Mouse (Mus musculus) neural tube, embryonic 11.5 days (tissue): Measurements from ENCODE around the gene Crtac1. TPM values are rescaled to one million over a fixed set of nuclear protein-coding genes. Genes with fewer than 3 reads are reported as not detected.

ENCODE experiments used
- ATAC-seq: fragments of 200-750 bp; cut with Nextera tagmentation; 2 replicates; pipeline ENCODE4 v1.8.0; 2017; ENCODE audit warnings: moderate number of reproducible peaks, mild to moderate bottlenecking, moderate TSS enrichment, moderate library complexity; ENCODE audit not compliant: insufficient read depth, low FRiP score, low TSS enrichment
- DNase-seq: peaks from one replicate; pipeline ENCODE4 v3.0.0-alpha.2; 2015; ENCODE audit warnings: low spot score
- H3K27ac ChIP-seq: fragments of 300-500 bp; sonication (generic); 2 replicates; pipeline ENCODE4 v1.5.1; 2014; ENCODE audit warnings: low read depth, mild to moderate bottlenecking, low read length
- H3K27me3 ChIP-seq: fragments of 300-500 bp; sonication (generic); 2 replicates; pipeline ENCODE4 v1.6.1; 2014; ENCODE audit warnings: mild to moderate bottlenecking, low read length, mixed read lengths; ENCODE audit not compliant: control insufficient read depth, insufficient read depth
- H3K36me3 ChIP-seq: fragments of 300-500 bp; sonication (generic); 2 replicates; pipeline ENCODE4 v1.6.1; 2014; ENCODE audit warnings: mild to moderate bottlenecking, low read length, moderate library complexity, mixed read lengths; ENCODE audit not compliant: control insufficient read depth, insufficient read depth
- H3K4me1 ChIP-seq: fragments of 300-500 bp; sonication (generic); 2 replicates; pipeline ENCODE4 v1.6.1; 2014; ENCODE audit warnings: low read length, mixed read lengths; ENCODE audit not compliant: control insufficient read depth, insufficient read depth
- H3K4me2 ChIP-seq: fragments of 300-500 bp; sonication (generic); 2 replicates; pipeline ENCODE4 v1.6.1; 2014; ENCODE audit warnings: low read depth, mild to moderate bottlenecking, moderate library complexity
- H3K4me3 ChIP-seq: fragments of 300-500 bp; sonication (generic); 2 replicates; pipeline ENCODE4 v1.5.1; 2014; ENCODE audit warnings: low read depth, low read length
- H3K9ac ChIP-seq: fragments of 300-500 bp; sonication (generic); 2 replicates; pipeline ENCODE4 v1.6.1; 2014; ENCODE audit warnings: mild to moderate bottlenecking, low read length
- H3K9me3 ChIP-seq: fragments of 300-500 bp; sonication (generic); 2 replicates; pipeline ENCODE4 v1.6.1; 2016; ENCODE audit warnings: low read length; ENCODE audit not compliant: control insufficient read depth
- WGBS: fragments of 180-500 bp; shearing (Covaris S2); extraction: QIAGEN DNeasy Blood & Tissue Kit; methylation state at CpG from one replicate; pipeline ENCODE4 v1.1.7; 2014; 5-methylcytosine and 5-hydroxymethylcytosine counted together
- polyA plus RNA-seq: library from polyadenylated mRNA; unstranded; fragments of >200 nt; fragmentation: Nextera tagmentation; extraction: Ambion mirVana; gene quantifications from 2 replicates; pipeline ENCODE4 v1.2.1, GENCODE M21; 2014

Gene Crtac1
- polyA plus RNA-seq, 1 experiment from 2014 or later = 35.0 TPM

- H3K9ac ChIP-seq = no peak overlapping the region
- H3K4me3 ChIP-seq = no peak overlapping the region
- H3K9me3 ChIP-seq = no peaks in the 10 kb centered on the region
- DNase-seq (no peak), ATAC-seq (no peak)
- WGBS = 53% methylated on average over 6 of the region's 6 CpGs
- H3K4me2 ChIP-seq = no peak overlapping the region
- H3K27ac ChIP-seq = no peak overlapping the region
- H3K36me3 ChIP-seq = no peaks in the 10 kb centered on the region
- no peaks in the 10 kb centered on the region for H3K27me3 ChIP-seq
- H3K4me1 ChIP-seq = no peaks in the 10 kb centered on the region
Observed at GRCm38 (mm10) chr19:42454481-42455236, 23.1 kb upstream of the Crtac1 start.

GRCm38 (mm10) chr19:42454006-42454405 is 22.4 kb upstream of the Crtac1 start:
- Histone ChIP-seq H3K9ac (no peak overlapping the region), H3K27ac (no peak overlapping the region), H3K4me1 (no peaks in the 10 kb centered on the region), H3K27me3 (no peaks in the 10 kb centered on the region), H3K9me3 (no peaks in the 10 kb centered on the region), H3K4me3 (no peak overlapping the region), H3K4me2 (no peak overlapping the region), H3K36me3 (no peaks in the 10 kb centered on the region)
- DNase-seq = no peak
- WGBS = 89% methylated on average over 9 of the region's 9 CpGs
- no peak for ATAC-seq

GRCm38 (mm10) chr19:42452539-42452938 is 21.0 kb upstream of the Crtac1 start:
- H3K4me2 ChIP-seq = no peak overlapping the region
- WGBS = 86% methylated on average over 7 of the region's 7 CpGs
- no peaks in the 10 kb centered on the region for H3K27me3 ChIP-seq
- no peaks in the 10 kb centered on the region for H3K36me3 ChIP-seq
- no peak overlapping the region for H3K4me3 ChIP-seq
- H3K9me3 ChIP-seq = no peaks in the 10 kb centered on the region
- no peak overlapping the region for H3K27ac ChIP-seq
- no peak for DNase-seq
- H3K4me1 ChIP-seq = no peaks in the 10 kb centered on the region
- H3K9ac ChIP-seq = no peak overlapping the region
- ATAC-seq = no peak

GRCm38 (mm10) chr19:42448539-42448938 is 17.0 kb upstream of the Crtac1 start:
- no peaks in the 10 kb centered on the region for H3K9me3 ChIP-seq
- H3K9ac ChIP-seq = no peak overlapping the region
- H3K36me3 ChIP-seq = no peaks in the 10 kb centered on the region
- no peak overlapping the region for H3K4me3 ChIP-seq
- DNase-seq = no peak
- no peak overlapping the region for H3K27ac ChIP-seq
- ATAC-seq = no peak
- no peaks in the 10 kb centered on the region for H3K4me1 ChIP-seq
- WGBS = 94% methylated on average over 10 of the region's 10 CpGs
- H3K27me3 ChIP-seq = no peaks in the 10 kb centered on the region
- H3K4me2 ChIP-seq = no peak overlapping the region

GRCm38 (mm10) chr19:42443887-42444409 is 12.4 kb upstream of the Crtac1 start:
- Histone ChIP-seq H3K4me2 (no peak overlapping the region), H3K27me3 (no peaks in the 10 kb centered on the region), H3K36me3 (no peaks in the 10 kb centered on the region), H3K9ac (no peak overlapping the region), H3K4me1 (no peaks in the 10 kb centered on the region), H3K9me3 (no peaks in the 10 kb centered on the region), H3K4me3 (no peak overlapping the region), H3K27ac (no peak overlapping the region)
- WGBS = 11% methylated on average over 3 of the region's 3 CpGs
- DNase-seq = peak; percentile 42
- no peak for ATAC-seq

GRCm38 (mm10) chr19:42443266-42443665 is 11.7 kb upstream of the Crtac1 start:
- Histone ChIP-seq H3K27ac (no peak overlapping the region), H3K4me2 (no peak overlapping the region), H3K4me1 (no peaks in the 10 kb centered on the region), H3K9me3 (no peaks in the 10 kb centered on the region), H3K27me3 (no peaks in the 10 kb centered on the region), H3K4me3 (no peak overlapping the region), H3K36me3 (no peaks in the 10 kb centered on the region), H3K9ac (no peak overlapping the region)
- ATAC-seq = no peak
- no peak for DNase-seq
- 72% methylated on average over 4 of the region's 4 CpGs for WGBS

GRCm38 (mm10) chr19:42442246-42443197 is 10.9 kb upstream of the Crtac1 start:
- Histone ChIP-seq H3K4me2 (no peak overlapping the region), H3K4me3 (no peak overlapping the region), H3K9me3 (no peaks in the 10 kb centered on the region), H3K27me3 (no peaks in the 10 kb centered on the region), H3K4me1 (no peaks in the 10 kb centered on the region), H3K27ac (no peak overlapping the region), H3K9ac (no peak overlapping the region), H3K36me3 (no peaks in the 10 kb centered on the region)
- WGBS = 43% methylated on average over 8 of the region's 8 CpGs
- ATAC-seq (no peak), DNase-seq (no peak)

- no peak overlapping the region for H3K4me3 ChIP-seq
- 26% methylated on average over 3 of the region's 3 CpGs for WGBS
- H3K27me3 ChIP-seq = no peaks in the 10 kb centered on the region
- no peak overlapping the region for H3K4me2 ChIP-seq
- H3K9ac ChIP-seq = no peak overlapping the region
- H3K36me3 ChIP-seq = no peaks in the 10 kb centered on the region
- no peaks in the 10 kb centered on the region for H3K9me3 ChIP-seq
- H3K4me1 ChIP-seq = no peaks in the 10 kb centered on the region
- ATAC-seq = no peak
- DNase-seq = no peak
- no peak overlapping the region for H3K27ac ChIP-seq
Observed at GRCm38 (mm10) chr19:42440089-42440488, 8.5 kb upstream of the Crtac1 start.
